Mouse (Mus musculus) CH12.LX (cell line): ENCODE results near the gene Fli1.

ENCODE experiments used
- CHD2 ChIP-seq: IDR thresholded peaks from 2 replicates; pipeline ENCODE4 v1.6.1; 2011; ENCODE audit warnings: low read length, improper control_type of control experiment
- CTCF ChIP-seq, 2 experiments: IDR thresholded peaks in 1 of 2; conservative IDR thresholded peaks in 1 of 2; 2 replicates each; pipeline ENCODE4 v1.5.1; 2011 to 2012; ENCODE audit warnings: low read depth in 2 of 2, low read length in 2 of 2, improper control_type of control experiment in 1 of 2, inconsistent platforms in 1 of 2, mild to moderate bottlenecking in 1 of 2, moderate library complexity in 1 of 2
- E2F4 ChIP-seq: IDR thresholded peaks from 2 replicates; pipeline ENCODE4 v1.6.1; 2011; ENCODE audit warnings: low read depth, low read length, improper control_type of control experiment; ENCODE audit not compliant: insufficient replicate concordance
- EP300 ChIP-seq: IDR thresholded peaks from 2 replicates; pipeline ENCODE4 v1.6.1; 2011; ENCODE audit warnings: low read length, improper control_type of control experiment
- HCFC1 ChIP-seq: IDR thresholded peaks from 2 replicates; pipeline ENCODE4 v1.6.1; 2012; ENCODE audit warnings: low read depth, mild to moderate bottlenecking, inconsistent platforms, low read length, improper control_type of control experiment
- JUND ChIP-seq: conservative IDR thresholded peaks from 2 replicates; pipeline ENCODE4 v1.6.1; 2011; ENCODE audit warnings: low read depth, low read length, improper control_type of control experiment
- KAT2A ChIP-seq: IDR thresholded peaks from 2 replicates; pipeline ENCODE4 v1.6.1; 2012; ENCODE audit warnings: low read length, improper control_type of control experiment, inconsistent platforms; ENCODE audit not compliant: insufficient replicate concordance
- MAFK ChIP-seq: IDR thresholded peaks from 2 replicates; pipeline ENCODE4 v1.6.1; 2011; ENCODE audit warnings: low read length, improper control_type of control experiment; ENCODE audit not compliant: insufficient replicate concordance
- NRF1 ChIP-seq: IDR thresholded peaks from 2 replicates; pipeline ENCODE4 v1.6.1; 2014; ENCODE audit warnings: low read depth, mild to moderate bottlenecking, inconsistent platforms, low read length, improper control_type of control experiment, moderate library complexity
- POLR2A ChIP-seq: IDR thresholded peaks from 2 replicates; pipeline ENCODE4 v1.6.1; 2011; ENCODE audit warnings: low read depth, mild to moderate bottlenecking, improper control_type of control experiment, low read length
- POLR2AphosphoS2 ChIP-seq: IDR thresholded peaks from 2 replicates; pipeline ENCODE4 v1.6.1; 2011; ENCODE audit warnings: low read depth, low read length, improper control_type of control experiment
- TBP ChIP-seq: conservative IDR thresholded peaks from 2 replicates; pipeline ENCODE4 v1.6.1; 2011; ENCODE audit warnings: low read depth, low read length, improper control_type of control experiment
- UBTF ChIP-seq: IDR thresholded peaks from 2 replicates; pipeline ENCODE4 v1.6.1; 2012; ENCODE audit warnings: low read depth, mild to moderate bottlenecking, inconsistent platforms, low read length, improper control_type of control experiment, moderate library complexity

DNA sequence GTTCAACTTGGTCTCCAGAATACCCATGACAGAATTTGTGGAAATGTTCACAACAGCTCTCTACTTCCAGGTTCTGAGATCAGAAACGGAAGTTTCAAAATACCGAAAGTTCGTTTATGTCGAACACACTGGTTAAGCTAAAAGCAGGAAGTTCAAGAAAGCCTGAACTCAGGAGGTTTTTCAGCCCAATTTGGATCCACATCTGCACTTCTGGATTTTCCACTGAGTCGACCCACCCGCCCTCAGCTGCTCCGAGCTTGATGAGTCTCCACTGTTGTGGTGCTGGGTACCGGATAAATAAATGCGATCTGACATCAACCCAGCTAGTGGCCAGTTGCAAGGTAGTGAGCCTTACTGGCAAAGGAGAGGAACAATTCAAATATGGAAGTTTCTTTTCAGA is 26.0 kb downstream of the Fli1 start:
- TF ChIP-seq EP300 (peak; percentile 75), HCFC1 (no peak), CTCF (conservative IDR thresholded peaks at IDR 0.05 in 1 of 2, IDR thresholded peaks at IDR 0.05 in 1 of 2; ENCODE audit: low read depth in 2 of 2, low read length in 2 of 2) (no peak), E2F4 (no peak), UBTF (no peak), MAFK (no peak), CHD2 (no peak), JUND (no peak), NRF1 (no peak), POLR2A (no peak; the same call in 1 of the 2 replicates), KAT2A (no peak), POLR2AphosphoS2 (no peak), TBP (no peak)
